Mouse (Mus musculus) CH12.LX (cell line): ENCODE data around the gene Bfsp2. TPM values are rescaled to one million over a fixed set of nuclear protein-coding genes. Genes with fewer than 3 reads are reported as not detected.

Experiments used
- DNase-seq: peaks from one replicate; pipeline ENCODE4 v3.0.0-alpha.2; 2013; ENCODE audit errors: extremely low read depth
- H3K27ac ChIP-seq: 2 replicates; pipeline ENCODE4 v1.5.1; 2012; ENCODE audit warnings: low read depth, mild to moderate bottlenecking, control low read depth, moderate library complexity; ENCODE audit not compliant: insufficient read depth
- H3K27me3 ChIP-seq: replicated peaks from 2 replicates; pipeline ENCODE3; 2012; ENCODE audit warnings: inconsistent platforms
- H3K36me3 ChIP-seq, 2 experiments: replicated peaks in 1 of 2; 2 replicates each; pipeline versions ENCODE3 to v1.6.1; 2012; ENCODE audit warnings: inconsistent platforms in 1 of 2, low read length in 1 of 2, mild to moderate bottlenecking in 1 of 2, mixed read lengths in 1 of 2, moderate library complexity in 1 of 2; ENCODE audit not compliant: control insufficient read depth in 1 of 2, insufficient read depth in 1 of 2
- H3K4me1 ChIP-seq, 2 experiments: 2 replicates each; pipeline ENCODE4 v1.6.1; 2012; ENCODE audit warnings: inconsistent platforms in 1 of 2, moderate library complexity in 1 of 2; ENCODE audit not compliant: insufficient read depth in 2 of 2, control insufficient read depth in 1 of 2
- H3K4me2 ChIP-seq: 2 replicates; pipeline ENCODE4 v1.6.1; 2012; ENCODE audit warnings: low read depth, mild to moderate bottlenecking, control low read depth; ENCODE audit not compliant: poor library complexity, insufficient read depth, severe bottlenecking
- H3K4me3 ChIP-seq, 3 experiments: fragments of 150-350 bp in 1 of 3; sonication (generic) in 1 of 3; replicated peaks in 1 of 3; 2 replicates each; pipeline versions ENCODE3 to v1.5.1; 2011 to 2012; ENCODE audit warnings: low read depth in 2 of 3, low read length in 2 of 3, mild to moderate bottlenecking in 2 of 3, moderate library complexity in 2 of 3, control low read depth in 1 of 3, improper control_type of control experiment in 1 of 3, inconsistent platforms in 1 of 3, mixed read lengths in 1 of 3; ENCODE audit not compliant: poor library complexity in 1 of 3
- H3K79me2 ChIP-seq: replicated peaks from 2 replicates; pipeline ENCODE4 v1.6.1; 2012; ENCODE audit warnings: mild to moderate bottlenecking, moderate library complexity; ENCODE audit not compliant: control insufficient read depth, poor library complexity, insufficient read depth, severe bottlenecking; ENCODE audit errors: extremely low read depth
- H3K9ac ChIP-seq: 2 replicates; pipeline ENCODE4 v1.6.1; 2012; ENCODE audit warnings: low read depth, mild to moderate bottlenecking, control low read depth, moderate library complexity; ENCODE audit not compliant: insufficient read depth
- H3K9me3 ChIP-seq: replicated peaks from 2 replicates; pipeline ENCODE3; 2012; ENCODE audit warnings: low read length, inconsistent platforms, mixed read lengths
- BHLHE40 ChIP-seq: IDR thresholded peaks from 2 replicates; pipeline ENCODE4 v1.6.1; 2011; ENCODE audit warnings: mild to moderate bottlenecking, low read depth, low read length, improper control_type of control experiment
- CHD1 ChIP-seq: IDR thresholded peaks from 2 replicates; pipeline ENCODE4 v1.6.1; 2012; ENCODE audit warnings: low read depth, low read length, improper control_type of control experiment, inconsistent platforms
- E2F4 ChIP-seq: IDR thresholded peaks from 2 replicates; pipeline ENCODE4 v1.6.1; 2011; ENCODE audit warnings: low read depth, low read length, improper control_type of control experiment; ENCODE audit not compliant: insufficient replicate concordance
- ETS1 ChIP-seq: conservative IDR thresholded peaks from 2 replicates; pipeline ENCODE4 v1.6.1; 2012; ENCODE audit warnings: low read depth, mild to moderate bottlenecking, inconsistent platforms, low read length, improper control_type of control experiment, moderate library complexity
- GABPA ChIP-seq: IDR thresholded peaks from 2 replicates; pipeline ENCODE4 v1.6.1; 2012; ENCODE audit warnings: low read depth, low read length, improper control_type of control experiment, inconsistent platforms; ENCODE audit not compliant: insufficient replicate concordance
- HCFC1 ChIP-seq: IDR thresholded peaks from 2 replicates; pipeline ENCODE4 v1.6.1; 2012; ENCODE audit warnings: low read depth, mild to moderate bottlenecking, inconsistent platforms, low read length, improper control_type of control experiment
- IRF4 ChIP-seq: IDR thresholded peaks from 2 replicates; pipeline ENCODE4 v1.6.1; 2014; ENCODE audit warnings: low read depth, mild to moderate bottlenecking, inconsistent platforms, low read length, improper control_type of control experiment
- JUN ChIP-seq: IDR thresholded peaks from 2 replicates; pipeline ENCODE4 v1.6.1; 2011; ENCODE audit warnings: low read depth, mild to moderate bottlenecking, low read length, improper control_type of control experiment, moderate library complexity; ENCODE audit not compliant: insufficient read depth
- JUND ChIP-seq: conservative IDR thresholded peaks from 2 replicates; pipeline ENCODE4 v1.6.1; 2011; ENCODE audit warnings: low read depth, low read length, improper control_type of control experiment
- MAFK ChIP-seq: IDR thresholded peaks from 2 replicates; pipeline ENCODE4 v1.6.1; 2011; ENCODE audit warnings: low read length, improper control_type of control experiment; ENCODE audit not compliant: insufficient replicate concordance
- MAX ChIP-seq: IDR thresholded peaks from 2 replicates; pipeline ENCODE4 v1.6.1; 2011; ENCODE audit warnings: low read length, improper control_type of control experiment
- MEF2A ChIP-seq: IDR thresholded peaks from 2 replicates; pipeline ENCODE4 v1.6.1; 2014; ENCODE audit warnings: low read depth, mild to moderate bottlenecking, inconsistent platforms, low read length, improper control_type of control experiment, borderline replicate concordance
- MXI1 ChIP-seq: IDR thresholded peaks from 2 replicates; pipeline ENCODE4 v1.6.1; 2011; ENCODE audit warnings: mild to moderate bottlenecking, low read depth, low read length, improper control_type of control experiment
- NELFE ChIP-seq: IDR thresholded peaks from 2 replicates; pipeline ENCODE4 v1.6.1; 2011; ENCODE audit warnings: low read depth, low read length, improper control_type of control experiment
- RAD21 ChIP-seq: IDR thresholded peaks from 2 replicates; pipeline ENCODE4 v1.6.1; 2011; ENCODE audit warnings: low read depth, mild to moderate bottlenecking, low read length, improper control_type of control experiment, moderate library complexity
- RCOR1 ChIP-seq: conservative IDR thresholded peaks from 2 replicates; pipeline ENCODE4 v1.6.1; 2012; ENCODE audit warnings: low read depth, mild to moderate bottlenecking, inconsistent platforms, low read length, improper control_type of control experiment
- SIN3A ChIP-seq: IDR thresholded peaks from 2 replicates; pipeline ENCODE4 v1.6.1; 2012; ENCODE audit warnings: low read length, improper control_type of control experiment, inconsistent platforms
- TBP ChIP-seq: conservative IDR thresholded peaks from 2 replicates; pipeline ENCODE4 v1.6.1; 2011; ENCODE audit warnings: low read depth, low read length, improper control_type of control experiment
- TCF12 ChIP-seq: IDR thresholded peaks from 2 replicates; pipeline ENCODE4 v1.6.1; 2014; ENCODE audit warnings: low read depth, mild to moderate bottlenecking, inconsistent platforms, low read length, improper control_type of control experiment
- UBTF ChIP-seq: IDR thresholded peaks from 2 replicates; pipeline ENCODE4 v1.6.1; 2012; ENCODE audit warnings: low read depth, mild to moderate bottlenecking, inconsistent platforms, low read length, improper control_type of control experiment, moderate library complexity
- USF1 ChIP-seq: IDR thresholded peaks from 2 replicates; pipeline ENCODE4 v1.6.1; 2014; ENCODE audit warnings: low read depth, mild to moderate bottlenecking, inconsistent platforms, low read length, improper control_type of control experiment
- USF2 ChIP-seq: conservative IDR thresholded peaks from 2 replicates; pipeline ENCODE4 v1.6.1; 2011; ENCODE audit warnings: low read depth, low read length, improper control_type of control experiment
- ZKSCAN1 ChIP-seq: IDR thresholded peaks from 2 replicates; pipeline ENCODE4 v1.6.1; 2012; ENCODE audit warnings: low read depth, inconsistent platforms, low read length, improper control_type of control experiment, borderline replicate concordance
- ZMIZ1 ChIP-seq: IDR thresholded peaks from 2 replicates; pipeline ENCODE4 v1.6.1; 2012; ENCODE audit warnings: low read depth, mild to moderate bottlenecking, inconsistent platforms, low read length, improper control_type of control experiment
- dilution Hi-C: fragments of 300-500 bp; cut with MboI; formaldehyde crosslinking; loops from 2 replicates; pipeline ENCODE4 v1.14.3; 2020; ENCODE audit warnings: low sequenced_read_pairs; ENCODE audit not compliant: extremely low pct_unique_long_range_greater_than_20kb, extremely low pct_ligation_motif_present
- in situ Hi-C: fragments of 300-500 bp; cut with MboI; formaldehyde crosslinking; loops from 3 replicates; pipeline ENCODE4 v1.14.3; 2019; ENCODE audit warnings: low sequenced_read_pairs, low pct_ligation_motif_present, low pct_unique_long_range_greater_than_20kb, mixed read lengths
- polyA plus RNA-seq: library from polyadenylated mRNA; unstranded; fragments of >175 nt; gene quantifications from 2 replicates; pipeline ENCODE4 v1.2.1, GENCODE M21; 2012; ENCODE audit warnings: low read depth; ENCODE audit not compliant: insufficient read length
- total RNA-seq, 2 experiments: library from RNA; depleted of rRNA; stranded (reverse); fragments of 300-350 nt in 1 of 2; fragments of >200 nt in 1 of 2; gene quantifications; 2 replicates each; pipeline ENCODE4 v1.2.3; 2012 to 2014

Gene Bfsp2
- total and polyA plus RNA-seq, 3 experiments, result 0.64 to 4.8 (median 3.4) TPM

- Histone ChIP-seq H3K9ac (no peak overlapping the region), H3K27me3 (no peaks in the 10 kb centered on the region), H3K27ac (no peak overlapping the region), H3K4me3 (no peak overlapping the region), H3K36me3 (no peaks in the 10 kb centered on the region), H3K79me2 (no peaks in the 10 kb centered on the region), H3K4me2 (no peak overlapping the region), H3K9me3 (no peaks in the 10 kb centered on the region), H3K4me1 (peaks cover 12 to 22% of the 10 kb centered on the region in 2 experiments)
- DNase-seq, result no peak
- TF ChIP-seq ETS1 (no peak), RCOR1 (no peak), HCFC1 (no peak), SIN3A (no peak), TBP (no peak), JUND (no peak), E2F4 (no peak), UBTF (no peak), CHD1 (no peak), JUN (no peak), MAX (no peak), USF2 (no peak), TCF12 (no peak), RAD21 (no peak), USF1 (no peak), MXI1 (no peak), MEF2A (no peak), ZKSCAN1 (no peak)
- in situ Hi-C loops (no loop called here), dilution Hi-C loops (no loop called here)
Measured at GRCm38 (mm10) chr9:103382989-103383388, 97.2 kb downstream of the Bfsp2 start.

GRCm38 (mm10) chr9:103380566-103380965 is 99.7 kb downstream of the Bfsp2 start:
- dilution Hi-C loops, result no loop called here
- DNase-seq, result no peak
- H3K36me3 ChIP-seq, result no peaks in the 10 kb centered on the region
- peaks cover 12 to 22% of the 10 kb centered on the region in 2 experiments for H3K4me1 ChIP-seq
- TF ChIP-seq TCF12, result no peak
- TF ChIP-seq RCOR1, result no peak
- TF ChIP-seq HCFC1, result no peak
- TF ChIP-seq ZMIZ1, result no peak
- no peak for TF ChIP-seq BHLHE40
- no peak for TF ChIP-seq CHD1
- no peak for TF ChIP-seq MAFK
- no peak for TF ChIP-seq GABPA
- TF ChIP-seq USF1, result no peak
- no peak for TF ChIP-seq IRF4
- no peak for TF ChIP-seq MXI1
- TF ChIP-seq NELFE, result no peak
- TF ChIP-seq, all 38 proteins: peak for 0
- Histone ChIP-seq H3K9me3 (no peaks in the 10 kb centered on the region), H3K4me2 (no peak overlapping the region), H3K9ac (no peak overlapping the region), H3K27me3 (no peaks in the 10 kb centered on the region), H3K27ac (no peak overlapping the region), H3K4me3 (no peak overlapping the region), H3K79me2 (no peaks in the 10 kb centered on the region)
- in situ Hi-C loops, result no loop called here
